Mouse (Mus musculus) ES-E14 (cell line): ENCODE measurements at regions not wholly inside any gene's neighbourhood (a gene's known extent, or its start where the extent isn't known, plus 50 kb on each side); places are given as distances from the start of the nearest gene placed in this dataset.

Experiments used
- DNase-seq: peaks from one replicate; pipeline ENCODE4 v3.0.0-alpha.2; 2013; ENCODE audit warnings: low read depth, low spot score
- H3K27ac ChIP-seq: 2 replicates; pipeline ENCODE4 v1.5.1; 2012; ENCODE audit warnings: low read depth, mild to moderate bottlenecking, low read length, moderate library complexity, mixed read lengths; ENCODE audit not compliant: poor library complexity, insufficient read depth, severe bottlenecking
- H3K36me3 ChIP-seq: 2 replicates; pipeline ENCODE4 v1.6.1; 2012; ENCODE audit warnings: mild to moderate bottlenecking, low read length, moderate library complexity, mixed read lengths; ENCODE audit not compliant: control insufficient read depth, poor library complexity, insufficient read depth, severe bottlenecking
- H3K4me1 ChIP-seq, 2 experiments: fragments of 150-350 bp in 1 of 2; sonication (generic) in 1 of 2; 2 replicates each; pipeline ENCODE4 v1.6.1; 2012; ENCODE audit warnings: low read length in 2 of 2, mild to moderate bottlenecking in 1 of 2, mixed read lengths in 1 of 2; ENCODE audit not compliant: control insufficient read depth in 2 of 2, insufficient read depth in 2 of 2, poor library complexity in 1 of 2
- H3K4me3 ChIP-seq, 2 experiments: fragments of 150-350 bp in 1 of 2; sonication (generic) in 1 of 2; 2 replicates each; pipeline ENCODE4 v1.5.1; 2012; ENCODE audit warnings: low read length in 2 of 2, low read depth in 1 of 2, mild to moderate bottlenecking in 1 of 2, mixed read lengths in 1 of 2; ENCODE audit not compliant: insufficient read depth in 1 of 2, poor library complexity in 1 of 2, severe bottlenecking in 1 of 2
- H3K9ac ChIP-seq: 2 replicates; pipeline ENCODE4 v1.6.1; 2012; ENCODE audit warnings: low read depth, mild to moderate bottlenecking, low read length, mixed read lengths; ENCODE audit not compliant: poor library complexity, insufficient read depth, severe bottlenecking
- H3K9me3 ChIP-seq: fragments of 150-350 bp; sonication (generic); 2 replicates; pipeline ENCODE4 v1.6.1; 2012; ENCODE audit warnings: low read depth, mild to moderate bottlenecking, low read length; ENCODE audit not compliant: control insufficient read depth, insufficient read depth
- CHD2 ChIP-seq: IDR thresholded peaks from 2 replicates; pipeline ENCODE4 v1.6.1; 2014; ENCODE audit warnings: mild to moderate bottlenecking, low read depth, low read length, inconsistent platforms
- HCFC1 ChIP-seq: IDR thresholded peaks from 2 replicates; pipeline ENCODE4 v1.6.1; 2012; ENCODE audit warnings: low read length, inconsistent platforms, borderline replicate concordance; ENCODE audit not compliant: insufficient read depth
- MAFK ChIP-seq: IDR thresholded peaks from 2 replicates; pipeline ENCODE4 v1.6.1; 2014; ENCODE audit warnings: mild to moderate bottlenecking, low read depth, low read length, inconsistent platforms; ENCODE audit not compliant: insufficient read depth
- ZC3H11A ChIP-seq: IDR thresholded peaks from 2 replicates; pipeline ENCODE4 v1.6.1; 2012; ENCODE audit warnings: low read depth, mild to moderate bottlenecking, inconsistent platforms, low read length, borderline replicate concordance
- ZNF384 ChIP-seq: IDR thresholded peaks from 2 replicates; pipeline ENCODE4 v1.6.1; 2012; ENCODE audit warnings: low read depth, low read length, inconsistent platforms
- in situ Hi-C, 2 experiments: fragments of 600-800 bp; cut with MboI; formaldehyde crosslinking; loops; one replicate each; pipeline ENCODE4 v1.15.1; 2025; ENCODE audit warnings: low sequenced_read_pairs in 2 of 2, inconsistent platforms in 1 of 2; ENCODE audit not compliant: unreplicated experiment in 2 of 2

DNA sequence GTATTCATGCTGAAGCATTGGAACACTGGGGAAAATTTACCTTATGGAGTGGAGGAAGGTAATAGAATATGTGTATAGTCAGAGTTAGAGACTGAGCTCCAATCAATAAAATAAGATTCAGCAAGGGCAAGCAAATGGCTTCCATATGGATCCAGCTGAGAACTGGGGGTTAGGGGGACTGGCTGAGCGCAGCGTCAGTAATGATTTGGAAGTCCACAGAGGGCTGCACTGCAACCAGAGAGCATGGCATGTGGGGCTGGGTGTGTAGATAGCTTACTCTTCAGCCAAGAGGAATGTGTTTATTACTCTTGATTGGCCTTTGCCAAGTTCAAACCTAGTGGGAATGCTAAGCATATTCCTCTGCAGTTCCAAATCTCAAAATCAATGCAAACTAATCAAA is 55.8 kb upstream of the Ccn6 start:
- in situ Hi-C loops = no loop called here
- H3K4me3 ChIP-seq = no peak overlapping the region
- no peak for DNase-seq

DNA sequence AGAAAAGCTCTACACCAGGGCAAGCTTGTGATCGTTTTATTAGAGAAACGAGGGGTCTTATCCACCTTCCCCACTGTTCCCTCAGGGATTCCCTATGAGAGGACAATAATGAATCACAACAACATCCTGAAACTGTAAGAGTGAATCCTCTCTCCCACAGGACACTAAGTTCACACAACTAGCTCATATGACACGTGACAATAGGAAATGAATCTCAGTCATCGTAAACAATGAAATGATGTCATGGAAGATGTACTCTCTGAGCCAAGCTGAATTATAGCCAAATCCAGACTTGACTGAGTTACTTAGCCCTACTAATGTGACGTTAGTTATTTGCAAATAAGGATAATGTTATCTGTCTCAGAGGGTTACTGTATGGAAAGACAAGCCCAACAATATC is 54.6 kb upstream of the Ccn6 start:
- Histone ChIP-seq H3K4me1 (no peaks in the 10 kb centered on the region), H3K9ac (no peak overlapping the region), H3K4me3 (no peak overlapping the region), H3K9me3 (no peaks in the 10 kb centered on the region), H3K36me3 (no peaks in the 10 kb centered on the region), H3K27ac (no peak overlapping the region)
- in situ Hi-C loops = no loop called here
- TF ChIP-seq ZNF384 = no peak
- no peak for TF ChIP-seq ZC3H11A
- no peak for TF ChIP-seq MAFK
- TF ChIP-seq CHD2 = no peak
- no peak for TF ChIP-seq HCFC1
- DNase-seq = no peak

More for the DNA sequence above, 55.8 kb upstream of the Ccn6 start:
- Histone ChIP-seq H3K36me3 (no peaks in the 10 kb centered on the region), H3K27ac (no peak overlapping the region), H3K9ac (no peak overlapping the region), H3K4me1 (peaks cover 0 to 2% of the 10 kb centered on the region in 2 experiments; a peak in 2 of 4 replicates), H3K9me3 (no peaks in the 10 kb centered on the region)
- TF ChIP-seq ZNF384 = no peak
- no peak for TF ChIP-seq HCFC1
- no peak for TF ChIP-seq CHD2
- no peak for TF ChIP-seq MAFK
- TF ChIP-seq ZC3H11A = no peak

DNA sequence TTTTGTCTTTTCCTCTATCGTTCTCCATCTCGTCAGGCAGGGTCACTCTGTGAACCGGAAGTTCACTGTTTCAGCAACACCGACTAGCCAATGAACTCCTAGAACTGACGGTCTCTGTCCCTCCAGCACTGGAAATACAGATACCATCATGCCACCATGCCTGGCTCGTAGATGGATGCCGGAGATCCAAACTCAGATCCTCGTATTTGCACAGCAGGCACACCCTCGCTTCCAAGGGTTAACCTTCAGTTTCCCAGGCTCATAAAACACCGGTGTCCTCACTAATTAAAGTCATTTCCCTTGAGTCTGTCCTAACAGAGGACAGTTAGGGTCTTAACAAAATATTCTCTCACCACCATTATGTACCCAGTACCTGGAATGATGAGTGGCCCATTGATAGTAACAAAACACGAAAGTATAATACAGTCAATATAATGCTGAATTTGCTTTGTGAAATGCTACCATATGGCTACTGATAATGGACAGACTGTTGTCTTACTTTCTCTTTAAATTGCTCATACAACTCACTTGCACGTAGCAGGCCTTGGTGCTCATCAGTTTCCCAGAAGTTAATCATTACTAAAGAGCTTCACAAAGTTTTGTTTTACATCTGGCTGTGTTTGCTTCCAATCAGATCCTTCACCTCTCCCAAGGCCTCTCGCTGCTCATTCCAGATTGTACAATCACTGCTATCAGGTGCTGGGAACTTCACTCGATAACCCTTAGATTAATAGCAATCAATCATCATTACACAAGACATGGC is 52.7 kb upstream of the Ccn6 start:
- in situ Hi-C loops = no loop called here
- DNase-seq = no peak
- no peak overlapping the region for H3K9ac ChIP-seq
- H3K27ac ChIP-seq = no peak overlapping the region
- no peaks in the 10 kb centered on the region for H3K36me3 ChIP-seq
- no peak overlapping the region for H3K4me3 ChIP-seq
- H3K4me1 ChIP-seq = no peaks in the 10 kb centered on the region
- TF ChIP-seq ZNF384 = no peak
- TF ChIP-seq ZC3H11A = no peak
- TF ChIP-seq MAFK = no peak
- no peak for TF ChIP-seq HCFC1
- H3K9me3 ChIP-seq = no peaks in the 10 kb centered on the region

DNA sequence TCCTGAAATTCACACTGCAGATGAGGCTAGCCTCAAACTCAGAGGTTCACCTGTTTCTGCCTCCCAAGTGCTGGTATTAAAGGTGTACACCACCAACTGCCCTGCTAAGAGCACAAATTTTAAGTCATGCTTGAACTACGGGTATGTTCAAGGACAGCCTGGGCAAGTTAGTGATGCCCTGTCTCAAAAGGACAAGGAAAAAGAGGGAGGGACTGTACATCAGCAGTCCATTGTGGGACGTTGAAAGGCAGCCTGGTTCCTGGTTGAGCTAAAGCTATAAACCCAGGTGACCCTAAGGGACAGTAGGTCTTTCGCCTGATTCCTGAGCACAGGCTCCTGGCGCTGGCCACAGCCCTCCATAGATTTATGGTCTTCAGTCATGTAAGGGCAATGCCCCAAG is 51.0 kb upstream of the Ccn6 start:
- no peaks in the 10 kb centered on the region for H3K9me3 ChIP-seq
- no peaks in the 10 kb centered on the region for H3K36me3 ChIP-seq
- no peak overlapping the region for H3K27ac ChIP-seq
- TF ChIP-seq ZNF384 = no peak
- TF ChIP-seq MAFK = no peak
- TF ChIP-seq HCFC1 = no peak
- TF ChIP-seq CHD2 = no peak
- no peak for TF ChIP-seq ZC3H11A
- in situ Hi-C loops = no loop called here
- DNase-seq = no peak
- no peak overlapping the region for H3K4me3 ChIP-seq
- H3K4me1 ChIP-seq = 0 out of 4 replicates have a peak, but pooled peaks cover 0 to 2% of the 10 kb centered on the region in 2 experiments
- H3K9ac ChIP-seq = no peak overlapping the region
